19 mouse cellular contexts compared by ENCODE assay signal in the genomic region with DNA sequence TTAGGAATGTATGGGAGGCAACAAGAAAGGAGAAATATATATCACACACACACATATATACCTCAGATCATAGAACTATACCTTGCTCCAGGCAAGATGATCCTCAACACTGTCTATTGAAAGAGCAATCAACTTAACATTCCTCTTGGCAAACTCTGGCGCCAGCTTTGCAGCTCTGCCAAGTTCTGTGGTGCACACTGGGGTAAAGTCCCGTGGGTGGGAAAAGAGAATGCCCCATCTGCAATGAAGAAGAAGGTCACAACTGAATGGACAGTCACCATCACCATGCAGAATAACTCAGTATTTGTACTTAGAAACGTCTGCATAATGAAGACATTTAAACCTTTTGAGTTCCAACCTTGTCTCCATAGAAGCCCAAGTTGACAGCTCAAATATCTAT. TPM values are rescaled to one million over a fixed set of nuclear protein-coding genes. Genes with fewer than 3 reads are reported as not detected.
DNase-seq lines count a peak whose midpoint lies in the region; TF ChIP-seq lines count a peak whose summit lies in the region.
"Had no signal": no experiment of that assay in that cellular context is flagged by ENCODE, and none has a peak within 500 bp of the region (broad histone marks: within the 10 kb centered on the region; RNA-seq: fewer than 3 reads in every experiment).

No protein-coding gene starts in this region.

- H3K79me2 ChIP-seq in heart, adult 2 months (replicated peaks; ENCODE audit: control insufficient read depth, insufficient read depth, low read length), result no peaks in the 10 kb centered on the region

- TF ChIP-seq CTCF in cerebellum, adult 2 months (IDR thresholded peaks at IDR 0.05; ENCODE audit: borderline replicate concordance, insufficient read depth, low read depth, low read length), result no peak
- no peak for TF ChIP-seq CTCF in heart, adult 2 months (IDR thresholded peaks at IDR 0.05)
- no peak for TF ChIP-seq CTCF in left cerebral cortex, adult 2 months (IDR thresholded peaks at IDR 0.05)
- TF ChIP-seq CTCF in cortical plate, adult 2 months (IDR thresholded peaks at IDR 0.05; ENCODE audit: extremely low read depth, insufficient read depth, low read length), result no peak

- intact Hi-C loops in heart, adult 2 months (cut with DNase I), result loop anchor here (5.0 kb wide), 1 partner anchor 115 kb away; a partner anchor contains a TSS
- intact Hi-C loops in left cerebral cortex, adult 2 months (cut with DNase I), result no loop called here
- intact Hi-C loops in left cerebral cortex, postnatal 14 days (cut with DNase I), result no loop called here

- no peak overlapping the region for H3K4me3 ChIP-seq in cerebellum, adult 2 months (replicated peaks; ENCODE audit: insufficient read depth, low read depth, low read length)
- no peak overlapping the region for H3K4me3 ChIP-seq in heart, adult 2 months
- H3K4me3 ChIP-seq in left cerebral cortex, adult 2 months, result no peak overlapping the region; the same call in 1 of the 2 replicates
- 0 out of 2 replicates have a peak overlapping the region, but pooled peaks have one; percentile 81 for H3K4me3 ChIP-seq in cortical plate, adult 2 months (ENCODE audit: insufficient read depth, low read length)
- H3K4me3 ChIP-seq: embryonic facial prominence, embryonic 12.5 days; forebrain, embryonic 15.5 days; heart, embryonic 13.5 days; limb, embryonic 15.5 days; midbrain, embryonic 12.5 days; neural tube, embryonic 13.5 days had no signal

- no peak for TF ChIP-seq POLR2A in cerebellum, adult 2 months (IDR thresholded peaks at IDR 0.05; ENCODE audit: borderline replicate concordance, insufficient read depth, low read length)
- no peak for TF ChIP-seq POLR2A in heart, adult 2 months (IDR thresholded peaks at IDR 0.05; ENCODE audit: insufficient read depth, low read depth, low read length)
- TF ChIP-seq POLR2A in cortical plate, adult 2 months (IDR thresholded peaks at IDR 0.05; ENCODE audit: extremely low read depth, insufficient read depth, low read length), result no peak

- no peak for TF ChIP-seq EP300 in heart, adult 2 months (IDR thresholded peaks at IDR 0.05; ENCODE audit: insufficient read depth, low read depth, low read length)

- no peak overlapping the region for H3K27ac ChIP-seq in cerebellum, adult 2 months (ENCODE audit: insufficient read depth, low read length)
- H3K27ac ChIP-seq in heart, adult 2 months, result no peak overlapping the region
- peak overlapping the region; percentile 2; the same call in 1 of the 2 replicates for H3K27ac ChIP-seq in left cerebral cortex, adult 2 months
- no peak overlapping the region for H3K27ac ChIP-seq in cortical plate, adult 2 months (ENCODE audit: insufficient read depth, low read length)
- H3K27ac ChIP-seq: embryonic facial prominence, embryonic 12.5 days; forebrain, embryonic 15.5 days; heart, embryonic 13.5 days; limb, embryonic 15.5 days; midbrain, embryonic 12.5 days; neural tube, embryonic 13.5 days had no signal

- DNase-seq in cerebellum, adult 2 months, result peak; percentile 25
- DNase-seq in cerebellum, adult 11-12 months, result no peak
- peak; percentile 24 for DNase-seq in heart, postnatal 4 days
- DNase-seq in heart, adult 2 months, result no peak
- DNase-seq in left cerebral cortex, adult 2 months (ENCODE audit: extremely low spot score in 1 of 2, low spot score in 2 of 2), result peak in 1 of 2 experiments; percentile 20
- no peak for DNase-seq in left cerebral cortex, postnatal 14 days (ENCODE audit: low spot score in 2 of 2)
- no peak for DNase-seq in thymus, postnatal 0 days (ENCODE audit: low spot score)
- DNase-seq: adrenal gland, adult 8-10 months; gastrocnemius, postnatal 36 days; lung, embryonic 14.5 days; thymus, postnatal 36 days had no signal

- no peak overlapping the region for H3K9ac ChIP-seq in heart, adult 2 months (ENCODE audit: low read depth, low read length)
- H3K9ac ChIP-seq: embryonic facial prominence, embryonic 12.5 days; forebrain, embryonic 15.5 days; heart, embryonic 13.5 days; limb, embryonic 15.5 days; lung, embryonic 14.5 days; midbrain, embryonic 12.5 days; neural tube, embryonic 13.5 days had no signal

- H3K4me1 ChIP-seq in cerebellum, adult 2 months (ENCODE audit: control insufficient read depth, insufficient read depth, low read length), result no peaks in the 10 kb centered on the region; the same call in 1 of the 2 replicates
- peaks cover 4% of the 10 kb centered on the region for H3K4me1 ChIP-seq in heart, adult 2 months (ENCODE audit: control insufficient read depth, insufficient read depth, low read length)
- no peaks in the 10 kb centered on the region; the same call in none of the 2 replicates for H3K4me1 ChIP-seq in cortical plate, adult 2 months (ENCODE audit: control insufficient read depth, insufficient read depth, low read length)

- no peaks in the 10 kb centered on the region for H3K27me3 ChIP-seq in cerebellum, adult 2 months (ENCODE audit: control insufficient read depth, insufficient read depth, low read length)
- H3K27me3 ChIP-seq in heart, adult 2 months (ENCODE audit: control insufficient read depth, insufficient read depth, low read length), result no peaks in the 10 kb centered on the region
- H3K27me3 ChIP-seq: CH12.LX; embryonic facial prominence, embryonic 12.5 days; heart, embryonic 13.5 days had no signal

- peaks cover 16% of the 10 kb centered on the region for H3K36me3 ChIP-seq in heart, adult 2 months (ENCODE audit: control insufficient read depth, insufficient read depth, low read length)

- WGBS in cerebellum, adult 2 months, result 22% methylated on average over 3 of the region's 3 CpGs
- 67% methylated on average over 3 of the region's 3 CpGs for WGBS in heart, adult 2 months

RNA-seq across cellular contexts. Expression of a gene that starts 3.8 kb away (rescaled TPM):
- polyA plus RNA-seq in cerebellum, adult 2 months (2012; rRNA removed), result 301 and 339 TPM in 2 replicates
- 100 to 1,000 TPM; 203 to 210 TPM for total RNA-seq in heart, postnatal 4 days (2021)
- total RNA-seq in heart, adult 2 months (2021), result 100 to 1,000 TPM; 284 to 336 TPM
- polyA plus RNA-seq in heart, adult 2 months (2012; rRNA removed), result 186 and 235 TPM in 2 replicates
- 100 to 1,000 TPM; 321 to 326 TPM for total RNA-seq in left cerebral cortex, adult 2 months (2021)
- total RNA-seq in left cerebral cortex, postnatal 14 days (2021), result 100 to 1,000 TPM; 277 to 282 TPM
- 455 and 511 TPM in 2 replicates for polyA plus RNA-seq in cortical plate, adult 2 months (2012; rRNA removed)
- polyA plus RNA-seq in thymus, postnatal 0 days (2015; fragmentation: Nextera tagmentation; extraction: Ambion mirVana), result 316 and 328 TPM in 2 replicates

Comparison
In these comparisons a context has a peak if more than half of its experiments do, and no peak if none do; other contexts are left out.
1. DNase-seq: peak in cerebellum, adult 2 months (2 of 2) and heart, postnatal 4 days (single experiment); none in cerebellum, adult 11-12 months (single experiment), heart, adult 2 months (0 of 2), left cerebral cortex, postnatal 14 days (0 of 2) and thymus, postnatal 0 days (single experiment).